Mouse (Mus musculus) lung, adult 2 months (tissue): ENCODE results near the gene Sorcs3.

ENCODE experiments used
- CTCF ChIP-seq: fragments of 200-500 bp; IDR thresholded peaks from 2 replicates; pipeline ENCODE4 v1.5.1; 2011; ENCODE audit warnings: mild to moderate bottlenecking, low read length, control low read depth; ENCODE audit not compliant: insufficient read depth
- POLR2A ChIP-seq: fragments of 200-500 bp; IDR thresholded peaks from 2 replicates; pipeline ENCODE4 v1.6.1; 2011; ENCODE audit warnings: low read depth, mild to moderate bottlenecking, control low read depth, low read length, borderline replicate concordance; ENCODE audit errors: extremely low read depth

DNA sequence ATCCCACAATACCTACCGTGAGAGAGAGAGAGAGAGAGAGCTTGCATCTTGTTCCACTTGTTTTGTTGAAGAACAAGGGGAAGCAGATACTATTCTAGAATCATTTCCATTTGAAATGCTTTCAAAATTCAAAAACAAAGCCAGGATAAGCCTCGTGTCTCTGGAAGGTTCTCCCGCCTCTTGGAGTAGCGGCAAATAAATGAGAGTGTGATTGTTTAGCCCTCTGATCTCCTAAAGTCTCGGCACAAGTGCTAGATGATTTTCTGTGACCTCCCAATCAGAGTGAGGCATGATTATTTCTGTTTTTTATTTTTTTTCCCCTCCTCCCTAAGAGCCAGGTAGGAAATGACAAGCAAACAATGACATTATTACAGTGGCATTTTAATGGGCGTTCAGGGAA lies 121.3 kb downstream of the Sorcs3 start:
- no peak for TF ChIP-seq POLR2A
- no peak for TF ChIP-seq CTCF
